Mouse (Mus musculus): ENCODE results near the gene Wnt10a.
A peak's percentile ranks its signal among the peaks of the same experiment; 100 is the strongest.
"Not testable (repeated sequence)": the region's sequence is repeated elsewhere in the genome, so short reads cannot be mapped to it uniquely, and the experiment has no call there.

The Wnt10a gene

DNA sequence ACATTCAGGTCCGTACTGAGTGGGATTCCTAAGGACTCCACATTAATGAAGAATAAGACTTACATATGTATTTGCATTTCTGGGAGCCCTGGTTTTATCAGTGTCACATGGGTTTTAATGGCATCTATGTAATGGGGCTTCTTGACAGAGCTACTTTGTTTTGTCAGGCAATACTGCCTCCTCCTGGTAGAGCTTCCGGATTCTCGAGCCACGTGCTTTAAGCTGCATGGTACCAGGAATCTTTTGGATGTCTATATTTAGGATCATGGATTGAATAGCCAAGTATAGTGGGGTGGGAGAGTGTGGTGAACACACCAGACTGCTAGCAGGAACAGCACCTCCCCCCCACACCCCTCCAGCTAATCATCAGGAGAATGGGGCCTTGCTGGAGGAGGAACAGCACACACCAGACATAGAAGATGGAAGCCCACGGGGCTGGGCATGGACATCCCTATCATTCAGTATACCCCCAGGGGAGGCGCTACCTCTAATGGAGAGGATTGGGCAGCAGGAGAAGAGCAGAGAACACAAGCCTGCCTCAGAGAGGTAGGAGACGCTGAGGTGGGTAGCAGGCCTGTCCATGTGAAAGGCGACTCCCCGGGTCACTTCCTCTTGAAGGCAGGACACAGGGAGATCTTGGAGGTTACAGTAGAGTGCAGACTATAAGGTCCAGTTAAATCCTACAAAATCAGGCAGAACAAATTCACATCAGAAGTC is 23.8 kb downstream of the Wnt10a start:
- no peak for DNase-seq (ENCODE audit: low spot score in 2 of 2)

DNA sequence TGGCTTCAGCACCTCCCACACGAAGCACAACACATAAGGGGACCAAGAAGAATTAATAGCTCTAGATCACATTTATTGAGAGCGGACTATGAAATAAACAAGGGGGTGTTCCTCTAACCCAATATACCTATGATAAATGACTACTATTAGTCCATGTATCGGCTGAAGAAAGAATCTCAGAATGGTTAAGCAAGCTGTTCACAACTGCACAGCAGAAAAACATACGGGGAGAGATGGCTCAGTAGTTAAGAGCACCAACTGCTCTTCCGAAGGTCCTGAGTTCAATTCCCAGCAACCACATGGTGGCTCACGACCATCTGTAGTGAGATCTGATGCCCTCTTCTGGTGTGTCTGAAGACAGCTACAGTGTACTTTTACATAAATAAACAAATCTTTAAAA is 24.6 kb downstream of the Wnt10a start:
- not testable (repeated sequence) for DNase-seq (ENCODE audit: low spot score in 2 of 2)

GRCm38 (mm10) chr1:74816612-74817199 is 25.4 kb downstream of the Wnt10a start:
- DNase-seq (ENCODE audit: low spot score in 2 of 2): peak; percentile 75 to 89

DNA sequence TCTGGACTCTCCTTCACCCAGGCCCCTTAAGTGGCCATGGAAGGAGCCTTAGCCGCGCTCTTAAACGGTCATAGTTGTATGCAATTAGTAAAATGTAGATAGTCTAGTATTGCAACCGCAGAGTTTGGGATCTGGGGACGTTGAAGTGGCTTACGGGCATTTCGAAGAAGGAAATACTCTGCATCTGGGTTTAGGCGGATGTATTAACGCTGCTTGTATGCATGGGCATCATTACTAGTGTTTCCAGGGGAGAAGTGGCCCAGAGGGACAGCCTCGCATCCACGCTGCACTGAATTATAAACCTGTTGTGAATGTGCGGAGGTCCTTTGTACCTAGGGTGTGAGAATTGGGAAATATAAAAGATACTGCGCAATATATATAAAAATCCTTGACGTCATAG is 25.9 kb downstream of the Wnt10a start:
- no peak for DNase-seq (ENCODE audit: low spot score in 2 of 2)

GRCm38 (mm10) chr1:74818509-74818908 is 27.2 kb downstream of the Wnt10a start:
- DNase-seq (ENCODE audit: low spot score in 2 of 2): no peak

- DNase-seq (ENCODE audit: low spot score in 2 of 2): not testable (repeated sequence)
Measured at GRCm38 (mm10) chr1:74823598-74823997, 32.3 kb downstream of the Wnt10a start.

DNA sequence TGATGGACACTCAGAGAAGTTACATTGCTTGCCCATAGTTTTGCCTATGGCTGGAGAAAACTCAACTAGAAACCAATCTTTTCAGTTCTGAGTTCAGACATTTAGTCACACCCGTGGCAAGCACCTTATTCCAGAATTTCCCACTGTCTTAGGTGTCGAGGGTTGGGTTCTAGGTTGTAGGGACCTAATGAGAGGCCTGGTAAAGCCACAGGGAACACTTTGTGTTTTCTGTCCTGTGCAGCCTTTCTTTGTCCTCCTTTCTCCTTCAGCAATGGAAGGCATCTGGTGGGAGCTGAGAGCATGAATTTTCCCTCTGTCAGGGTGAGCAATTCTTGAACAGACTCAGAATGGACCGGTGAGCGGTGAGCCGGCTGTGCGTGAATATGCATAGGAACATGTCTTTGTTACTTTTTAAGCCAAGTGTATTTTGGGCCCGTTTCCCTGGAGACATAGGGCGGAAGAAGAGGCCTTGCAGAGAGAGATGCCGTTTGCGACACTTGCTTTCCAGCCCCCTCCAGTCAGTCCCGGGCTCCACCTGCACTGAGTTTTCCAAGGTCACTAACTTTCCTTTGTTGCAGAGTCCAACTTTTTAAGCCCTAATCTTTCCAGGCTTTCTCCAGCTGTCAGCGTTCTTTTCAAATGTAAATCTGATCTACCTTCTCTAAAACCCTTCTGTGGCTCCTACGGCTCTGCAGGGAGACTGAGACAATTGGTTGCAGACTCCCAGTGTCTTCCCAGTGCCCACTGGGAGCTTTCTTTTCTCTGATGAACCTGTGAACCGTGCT is 33.4 kb downstream of the Wnt10a start:
- DNase-seq (ENCODE audit: low spot score in 2 of 2): no peak

DNA sequence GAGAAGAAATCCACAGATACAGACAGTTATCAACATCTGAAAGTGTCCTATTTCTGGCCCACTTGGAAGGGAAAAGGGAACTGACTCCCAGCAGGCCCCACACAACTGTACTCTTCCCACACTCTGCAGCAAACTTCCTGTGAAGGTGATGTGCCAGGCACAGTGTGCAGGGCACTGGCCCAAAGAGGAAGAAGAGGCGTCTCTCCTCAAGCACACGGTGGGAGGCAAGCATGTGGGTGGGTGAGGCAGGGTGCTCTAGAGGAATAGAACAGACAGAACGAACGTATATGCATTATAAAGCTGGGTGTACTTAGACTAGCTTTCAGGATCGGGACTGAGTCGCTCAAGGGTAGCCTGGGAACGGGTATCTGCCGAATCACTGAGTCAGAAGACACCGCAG is 38.7 kb downstream of the Wnt10a start:
- no peak for DNase-seq (ENCODE audit: low spot score in 2 of 2)

DNA sequence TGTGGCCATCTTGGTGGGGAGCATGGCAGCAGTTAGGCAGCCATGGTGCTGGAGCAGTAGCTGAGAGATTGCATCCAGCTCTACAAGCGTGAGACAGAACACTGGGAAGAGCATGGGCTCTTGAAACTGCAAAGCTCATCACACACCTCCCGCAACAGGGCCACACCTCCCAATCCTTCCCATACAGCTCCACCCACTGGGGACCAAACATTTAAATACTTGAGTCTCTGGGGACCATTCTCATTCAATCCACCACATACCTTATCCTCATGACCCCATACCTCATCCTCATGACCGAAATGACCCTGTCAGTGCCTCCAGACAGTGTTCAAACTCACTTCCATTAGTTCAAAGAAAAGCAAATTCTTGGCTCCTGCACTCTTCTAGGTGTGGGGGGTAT is 41.9 kb downstream of the Wnt10a start:
- DNase-seq (ENCODE audit: low spot score in 2 of 2): no peak

- no peak for DNase-seq (ENCODE audit: low spot score in 2 of 2)
Measured at GRCm38 (mm10) chr1:74843090-74843489, 51.8 kb downstream of the Wnt10a start.

DNA sequence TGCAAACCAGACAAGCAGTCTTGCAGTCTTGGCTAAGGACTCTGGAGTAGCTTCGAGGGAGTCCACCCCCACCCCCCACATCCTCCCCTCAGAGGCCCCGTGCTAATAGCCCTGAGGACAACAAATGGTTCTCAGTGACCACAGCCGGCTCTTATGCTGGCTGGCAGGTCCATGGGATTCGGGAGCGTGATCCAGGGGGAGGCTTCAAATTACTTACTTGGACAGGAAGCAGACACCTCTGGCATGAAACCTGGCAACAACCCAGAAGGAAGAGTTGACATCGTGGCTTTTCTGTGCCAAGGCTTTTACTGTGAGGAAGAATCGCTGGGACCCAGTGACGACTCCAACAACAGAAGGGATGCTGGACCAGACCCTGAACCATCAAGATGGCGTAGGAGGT is 55.0 kb downstream of the Wnt10a start:
- no peak for DNase-seq (ENCODE audit: low spot score in 2 of 2)

DNA sequence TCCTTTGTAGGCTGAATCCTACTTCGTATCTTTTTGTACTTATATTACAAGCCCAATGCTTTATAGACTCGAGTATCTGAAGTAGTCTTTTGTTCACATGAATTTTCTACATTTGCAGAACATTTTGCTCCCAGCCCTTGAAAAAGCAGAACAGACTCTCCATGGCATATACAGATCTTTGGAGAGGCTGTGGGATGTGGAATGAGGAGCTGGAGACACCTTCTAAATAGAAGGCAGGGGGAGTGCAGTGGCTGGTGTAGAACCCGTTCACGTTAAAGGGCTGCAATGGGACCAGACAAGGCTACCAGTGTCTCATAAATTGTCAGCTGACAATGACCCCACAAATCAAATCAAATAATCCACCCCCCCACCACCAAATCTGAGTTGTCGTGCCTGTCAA is 57.6 kb downstream of the Wnt10a start:
- DNase-seq (ENCODE audit: low spot score in 2 of 2): no peak

GRCm38 (mm10) chr1:74850251-74850650 is 58.9 kb downstream of the Wnt10a start:
- DNase-seq (ENCODE audit: low spot score in 2 of 2): no peak

DNA sequence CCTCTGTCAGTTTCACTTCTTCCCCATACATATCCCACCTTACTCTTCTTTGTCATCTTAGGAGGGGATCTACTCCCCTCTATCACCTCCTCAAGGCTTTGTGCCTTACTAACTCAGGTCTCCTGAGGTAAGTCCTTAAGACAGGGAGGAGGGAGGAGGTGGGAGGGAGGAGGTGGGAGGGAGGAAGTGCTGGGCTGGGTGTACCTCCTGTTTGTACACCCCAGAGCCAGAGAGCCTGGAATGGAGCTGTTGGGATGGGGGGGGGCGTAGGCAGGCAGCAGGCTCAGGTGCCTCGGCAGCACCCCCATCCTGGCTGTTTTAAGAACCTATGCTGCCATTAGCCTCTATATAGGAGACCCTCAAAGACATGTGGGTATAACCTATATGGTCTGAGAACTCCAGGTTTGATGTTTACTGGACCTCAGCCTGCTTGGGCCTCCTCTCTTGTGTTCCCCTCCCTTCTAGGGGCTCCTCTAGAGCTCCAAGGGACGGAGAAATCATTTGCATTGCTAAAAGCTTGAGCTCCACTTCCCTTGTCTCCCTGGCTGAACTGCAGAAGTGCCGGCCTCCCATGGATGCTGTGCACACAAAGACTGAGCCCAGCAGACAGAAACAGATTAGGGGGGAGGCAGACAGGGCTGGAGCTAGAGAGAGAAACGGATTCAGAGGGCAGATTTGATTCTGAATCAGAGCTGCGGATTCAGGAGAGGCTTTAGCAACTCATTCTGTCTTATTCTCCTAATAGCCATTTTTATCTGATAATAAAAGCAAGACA is 59.9 kb downstream of the Wnt10a start:
- no peak for DNase-seq (ENCODE audit: low spot score in 2 of 2)

All from cerebellum, postnatal 4 days (tissue).